Mouse (Mus musculus) skeletal muscle tissue, adult 2 months (tissue): ENCODE data around the gene Plg.

Experiments used
- DNase-seq: peaks from one replicate; pipeline ENCODE4 v3.0.0-alpha.2; 2012; ENCODE audit warnings: low read depth, low spot score

The Plg gene

GRCm38 (mm10) chr17:12377981-12378705 lies at the start of gene Plg:
Gene Plg, plus strand, starts transcription at chr17:12378608.
- DNase-seq, result no peak

- no peak for DNase-seq
Observed at GRCm38 (mm10) chr17:12335115-12335514, 43.3 kb upstream of the Plg start.

GRCm38 (mm10) chr17:12336073-12336868 lies 42.1 kb upstream of the Plg start:
- peak; percentile 52 for DNase-seq

GRCm38 (mm10) chr17:12337156-12337555 lies 41.3 kb upstream of the Plg start:
- no peak for DNase-seq

DNA sequence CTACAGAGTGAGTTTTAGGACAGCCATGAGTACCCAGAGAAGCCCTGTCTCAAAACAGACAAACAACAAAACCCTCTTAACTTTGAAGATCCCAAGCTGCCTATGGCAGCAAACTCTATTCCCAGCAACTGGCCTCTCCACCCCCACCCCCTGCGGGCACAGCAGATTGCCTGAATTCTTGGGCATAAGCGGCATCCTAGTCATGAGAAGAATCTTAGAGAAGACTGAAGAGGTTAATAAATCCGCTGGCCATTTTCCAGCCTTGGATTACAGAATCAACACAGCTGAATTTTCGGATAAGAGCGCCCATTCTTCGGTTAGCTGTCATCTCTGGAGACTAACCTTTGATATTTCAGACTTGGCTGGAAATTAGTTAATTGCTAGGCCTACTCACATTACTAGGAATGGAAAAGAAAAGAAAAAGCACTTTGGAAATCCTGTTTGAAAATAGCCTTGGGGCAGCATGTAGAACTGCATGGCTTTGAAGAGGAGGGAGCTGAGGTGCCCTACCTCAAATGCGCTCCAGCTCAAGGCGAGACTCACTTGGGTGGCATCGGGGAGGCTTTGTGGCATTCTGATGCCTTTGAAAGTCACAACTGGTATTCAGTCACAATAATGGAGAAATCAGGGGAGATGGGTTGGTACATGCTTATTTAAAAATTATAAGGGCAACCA lies 34.6 kb upstream of the Plg start:
- no peak for DNase-seq

DNA sequence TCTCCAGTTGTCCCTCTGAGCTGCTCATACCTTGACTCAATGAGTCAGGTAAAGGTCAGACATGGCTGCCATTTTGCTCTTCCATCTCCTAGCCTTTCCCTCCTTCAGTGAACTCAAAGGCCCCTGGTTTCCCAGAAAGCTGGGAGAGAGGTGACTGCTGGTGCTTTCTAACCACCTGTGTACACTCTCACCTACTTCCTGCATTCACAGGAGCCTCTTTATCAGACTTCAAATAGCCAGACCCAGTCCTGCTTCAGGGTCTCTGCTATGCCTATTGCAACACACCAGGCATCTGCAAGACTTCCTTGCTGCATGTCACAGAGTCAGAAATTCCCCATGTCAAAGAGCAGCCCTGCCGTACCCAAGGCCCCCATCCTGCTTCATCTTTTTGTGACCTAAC lies 30.9 kb upstream of the Plg start:
- no peak for DNase-seq

DNA sequence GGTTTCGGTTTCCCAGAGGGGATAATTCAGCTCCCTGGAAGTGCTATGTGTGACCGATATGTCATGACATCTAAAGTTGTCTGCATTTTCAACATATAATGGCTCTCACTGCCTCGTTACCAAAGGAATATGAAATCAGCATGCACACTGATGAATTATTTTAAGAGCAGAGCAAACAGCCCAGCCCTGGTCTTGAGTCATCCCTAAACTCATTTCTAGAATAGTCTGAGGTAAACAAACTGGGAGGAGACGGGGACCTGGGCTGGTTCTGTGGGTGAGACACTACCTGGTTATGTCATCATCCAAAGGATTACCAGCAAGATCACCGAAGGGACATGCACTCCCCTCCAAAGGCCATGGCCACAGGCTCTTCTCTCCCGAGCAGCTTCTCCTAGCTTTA lies 26.8 kb upstream of the Plg start:
- no peak for DNase-seq

- no peak for DNase-seq
Observed at GRCm38 (mm10) chr17:12352781-12353180, 25.6 kb upstream of the Plg start.

GRCm38 (mm10) chr17:12359876-12360275 lies 18.5 kb upstream of the Plg start:
- DNase-seq, result no peak

DNA sequence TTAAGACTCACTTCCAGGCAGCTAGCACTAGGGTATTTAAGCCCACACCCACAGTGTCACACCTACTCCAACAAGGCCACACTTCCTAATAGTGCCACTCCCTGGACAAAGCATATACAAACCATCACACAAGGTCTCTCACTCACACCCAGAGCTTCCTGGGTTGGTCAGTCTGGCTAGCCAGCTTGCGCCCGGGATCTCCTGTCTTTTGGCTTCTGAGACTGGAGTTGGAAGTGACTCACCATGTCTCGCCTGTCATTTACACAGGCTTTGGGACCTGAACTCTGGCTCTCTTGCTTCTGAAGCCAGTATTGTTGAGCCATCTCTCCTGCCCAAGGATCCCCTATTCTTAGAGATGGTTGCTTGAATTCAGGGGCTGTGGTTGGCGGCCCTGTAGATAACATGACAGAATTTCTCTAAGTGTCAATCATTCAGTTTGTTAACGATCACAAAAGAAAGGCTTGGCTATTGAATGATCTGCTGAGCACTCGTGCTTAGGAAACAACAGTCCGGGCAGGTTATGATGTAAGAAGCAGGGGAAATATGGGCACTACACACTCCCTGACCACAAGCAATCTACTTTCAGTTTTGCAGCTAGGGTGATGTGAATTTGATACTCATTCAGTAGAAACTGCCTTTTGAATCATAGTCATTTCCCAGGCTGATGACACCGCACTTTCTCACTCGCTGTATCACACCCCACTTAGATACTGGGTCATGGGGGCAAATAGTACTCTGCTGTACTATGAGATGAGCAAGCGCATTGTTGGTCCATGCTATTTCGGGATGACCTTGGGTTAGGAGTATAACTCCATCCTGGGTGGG lies 14.6 kb upstream of the Plg start:
- DNase-seq, result no peak

DNA sequence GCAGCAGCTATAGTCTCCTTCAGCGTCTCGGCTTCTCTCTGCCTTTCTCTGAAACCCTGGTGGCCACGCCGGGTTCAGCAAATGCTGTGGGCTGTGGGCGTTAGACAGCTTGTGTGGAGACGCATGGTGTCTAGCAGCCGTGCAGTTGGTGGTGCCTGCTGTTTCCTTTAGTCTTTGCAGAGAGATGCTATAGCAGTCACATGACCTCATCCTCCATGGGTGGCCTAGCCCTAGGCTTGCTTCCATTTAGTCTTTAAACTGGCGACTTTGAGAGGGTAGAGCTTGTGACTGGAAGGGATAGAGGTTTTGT lies 14.0 kb upstream of the Plg start:
- DNase-seq, result no peak

- peak; percentile 48 for DNase-seq
Observed at GRCm38 (mm10) chr17:12367373-12367930, 11.0 kb upstream of the Plg start.

DNA sequence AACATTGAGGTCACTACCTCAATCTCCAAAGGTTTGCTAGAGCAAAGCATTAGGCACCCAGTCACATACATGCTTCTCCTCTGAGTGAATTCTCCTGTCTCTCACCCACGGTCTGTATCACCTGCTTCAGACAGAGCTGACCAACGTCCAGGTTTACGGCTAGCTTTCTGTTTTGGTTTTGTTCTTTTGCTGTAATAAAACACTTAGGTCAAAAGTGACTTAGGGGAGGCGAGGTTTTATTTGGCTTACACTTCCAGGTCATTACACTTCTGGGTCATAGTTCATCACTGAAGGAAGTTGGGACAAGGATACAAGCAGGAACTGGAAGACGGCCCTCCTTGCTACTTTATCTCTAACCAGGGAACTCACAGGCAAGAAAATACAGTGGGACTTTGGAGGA lies 9.0 kb upstream of the Plg start:
- DNase-seq, result no peak

DNA sequence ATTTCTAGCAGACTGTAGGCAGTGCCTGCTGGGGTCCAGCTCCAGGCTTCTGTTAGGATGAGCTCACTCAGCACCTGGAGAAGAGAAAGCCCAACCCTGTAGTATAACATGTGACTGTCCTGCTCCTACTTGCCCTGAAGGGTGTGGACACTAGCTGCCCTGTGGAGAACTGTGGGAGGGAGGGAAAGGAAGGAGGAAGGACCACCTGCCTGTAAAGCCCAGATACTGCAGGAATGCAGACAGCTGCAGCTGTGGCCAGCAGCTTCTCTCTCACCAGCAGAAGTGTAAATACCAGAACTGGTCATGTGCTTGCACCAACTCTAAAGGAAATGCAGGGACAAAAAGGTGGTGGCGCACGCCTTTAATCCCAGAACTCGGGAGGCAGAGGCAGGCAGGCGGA lies 8.1 kb upstream of the Plg start:
- DNase-seq, result no peak

GRCm38 (mm10) chr17:12371310-12371925 lies 7.0 kb upstream of the Plg start:
- DNase-seq, result peak; percentile 9

- DNase-seq, result peak; percentile 65
Observed at GRCm38 (mm10) chr17:12372021-12372420, 6.4 kb upstream of the Plg start.

DNA sequence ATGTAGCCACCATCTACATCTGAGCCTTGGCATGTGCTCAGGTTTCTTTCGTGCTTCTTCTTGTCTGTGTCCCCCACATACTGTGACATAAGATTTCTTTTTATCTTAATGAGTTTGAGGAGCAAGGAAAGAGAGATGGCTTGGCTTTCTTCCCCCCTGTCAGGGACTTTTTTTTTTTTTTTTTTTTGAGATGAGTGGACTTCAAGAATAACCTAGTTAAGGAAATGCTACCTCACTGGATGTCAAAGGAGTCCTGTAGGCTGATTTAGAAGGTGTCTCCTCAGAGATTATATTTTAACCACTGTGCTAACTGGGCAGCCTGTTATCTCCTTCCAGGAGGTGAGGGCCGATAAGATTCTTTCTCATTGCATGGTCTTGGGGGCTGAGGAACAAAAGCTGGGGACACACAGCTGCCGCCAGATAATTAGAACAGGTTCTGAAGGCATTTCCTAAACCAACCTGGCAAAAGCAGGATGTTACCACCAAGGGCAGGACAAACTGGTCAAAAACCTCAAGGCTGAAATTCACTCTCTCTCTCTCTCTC lies 4.7 kb upstream of the Plg start:
- no peak for DNase-seq

- no peak for DNase-seq
Observed at GRCm38 (mm10) chr17:12380287-12380686, 1.9 kb downstream of the Plg start.

- DNase-seq, result no peak
Observed at GRCm38 (mm10) chr17:12381579-12381978, 3.2 kb downstream of the Plg start.

DNA sequence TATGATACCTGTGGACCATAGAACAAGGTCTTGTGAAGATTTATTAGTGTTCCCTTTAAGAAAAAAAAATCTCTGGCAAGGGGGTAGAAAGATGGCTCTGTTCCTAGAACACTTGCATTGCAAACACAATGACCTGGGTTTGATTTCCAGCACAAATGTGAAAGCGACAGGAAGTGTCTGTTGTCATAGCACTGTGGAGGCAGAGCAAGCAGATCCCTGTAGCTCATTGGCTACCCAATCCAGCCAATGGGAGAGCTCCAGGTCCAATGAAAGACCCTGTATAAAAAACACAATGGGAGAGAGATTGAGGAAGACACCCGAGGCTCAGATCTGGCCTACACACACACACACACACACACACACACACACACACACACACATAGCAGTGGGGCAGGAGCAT lies 4.1 kb downstream of the Plg start:
- DNase-seq, result no peak
